Mouse (Mus musculus) layer of hippocampus, postnatal 10 days (tissue): ENCODE measurements around the gene Ctdspl. TPM values are rescaled to one million over a fixed set of nuclear protein-coding genes. Genes with fewer than 3 reads are reported as not detected.

ENCODE experiments used
- DNase-seq, 2 experiments: peaks; one replicate each; pipeline ENCODE4 v3.0.0; 2021; ENCODE audit warnings: low spot score in 2 of 2
- total RNA-seq, 2 experiments: library from RNA; stranded (reverse); gene quantifications; 2 replicates each; pipeline ENCODE4 v1.2.3; 2021

Gene Ctdspl
- total RNA-seq, 2 experiments from 2014 or later: 17.0 to 19.0 TPM

DNA sequence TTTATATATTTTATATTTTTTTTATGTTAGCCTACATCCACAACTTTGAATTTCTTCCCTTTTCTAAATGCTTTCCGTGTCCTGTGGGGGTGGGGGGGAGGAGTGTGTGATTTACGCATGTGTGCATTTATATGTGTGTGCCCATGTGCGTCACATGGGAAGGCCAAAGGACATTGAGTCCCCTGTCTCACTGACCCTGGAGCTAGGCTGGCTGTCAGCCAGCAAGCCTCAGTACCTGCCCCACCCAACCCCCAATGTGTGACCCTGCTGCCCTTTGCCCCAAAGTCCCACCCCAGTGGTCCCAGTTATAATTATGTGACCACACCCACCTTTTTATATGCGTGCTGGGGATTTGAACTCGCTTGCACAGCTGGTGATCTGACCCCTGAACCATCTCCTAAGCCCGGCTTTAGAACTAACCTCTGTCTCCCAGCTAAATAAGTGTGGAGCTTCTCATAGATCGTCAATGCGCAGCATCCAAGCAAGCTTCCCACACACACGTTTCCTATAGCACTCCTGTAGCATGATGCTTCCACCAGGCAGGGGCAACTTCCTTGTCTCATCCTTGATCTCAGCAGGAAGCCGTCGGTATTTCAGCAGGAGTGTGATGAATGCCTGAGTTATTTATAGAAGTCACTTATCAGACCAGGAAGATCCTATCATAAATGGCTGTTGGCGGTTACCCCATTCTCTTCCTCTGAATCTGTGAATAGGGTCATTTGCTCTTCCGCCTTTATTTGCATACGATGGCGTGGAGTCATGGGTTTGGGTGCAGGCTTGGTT lies 58.6 kb downstream of the Ctdspl start:
- no peak for DNase-seq

DNA sequence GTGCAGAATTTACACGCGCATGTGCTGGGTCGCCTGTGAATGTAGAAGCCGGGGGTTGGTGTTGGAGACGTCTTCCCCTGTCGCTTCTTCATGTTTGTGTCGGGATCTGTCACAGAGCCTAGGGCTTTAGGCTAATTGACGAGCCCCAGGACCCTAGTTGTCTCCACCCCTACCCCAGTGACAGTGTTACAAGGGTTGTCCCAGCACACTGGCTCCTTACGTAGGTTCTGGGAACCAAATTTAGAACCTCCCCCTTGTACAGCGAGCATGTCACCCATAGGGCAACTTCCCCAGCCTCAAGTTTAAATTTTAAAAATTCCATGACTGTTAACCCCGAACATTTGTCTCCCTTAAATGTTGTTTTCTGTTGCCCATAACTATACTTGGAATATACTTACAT lies 60.0 kb downstream of the Ctdspl start:
- no peak for DNase-seq

DNA sequence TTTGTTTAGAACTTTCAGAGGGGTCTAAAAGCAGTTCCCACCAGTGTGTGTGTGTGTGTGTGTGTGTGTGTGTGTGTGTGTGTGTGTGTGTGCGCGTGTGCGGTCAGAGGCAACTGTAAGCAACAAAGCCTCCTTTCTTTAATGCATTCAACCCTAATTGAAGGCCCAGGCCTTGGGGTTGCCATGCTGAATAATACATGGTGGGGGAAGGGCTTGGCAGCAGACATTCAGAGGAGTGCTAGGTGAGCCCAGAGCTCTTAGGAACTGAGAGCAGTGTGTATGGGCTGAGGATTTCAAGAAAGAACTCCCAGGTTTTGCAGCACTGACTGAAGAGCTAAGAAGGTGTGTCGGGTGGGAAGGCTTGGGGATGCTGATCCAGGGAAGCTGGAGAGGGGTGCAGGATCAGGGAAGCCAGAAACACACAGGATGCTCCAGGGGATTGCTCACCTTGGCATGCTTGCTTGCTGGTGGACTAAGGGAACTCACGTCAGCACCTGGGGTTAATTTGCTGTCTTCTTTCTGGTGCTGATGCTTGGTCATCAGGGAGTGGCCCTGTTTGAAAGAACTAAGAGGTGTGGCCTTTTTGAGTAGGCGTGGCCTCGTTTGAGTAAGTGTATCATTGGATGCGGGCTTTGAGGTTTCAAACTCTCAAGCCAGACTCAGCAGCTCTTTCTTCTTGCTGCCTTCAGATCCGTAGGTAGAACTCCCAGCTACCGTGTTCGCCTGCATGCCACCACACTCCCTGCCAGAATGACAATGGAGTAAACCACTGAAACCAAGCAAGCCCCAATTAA lies 62.7 kb downstream of the Ctdspl start:
- DNase-seq: no peak

GRCm38 (mm10) chr9:118990490-118990889 lies 64.2 kb downstream of the Ctdspl start:
- DNase-seq: no peak

GRCm38 (mm10) chr9:118991750-118992585 lies 65.7 kb downstream of the Ctdspl start:
- DNase-seq: no peak

GRCm38 (mm10) chr9:118992586-118992955 lies 66.3 kb downstream of the Ctdspl start:
- no peak for DNase-seq

GRCm38 (mm10) chr9:118994524-118995227 lies 68.4 kb downstream of the Ctdspl start:
- no peak for DNase-seq

DNA sequence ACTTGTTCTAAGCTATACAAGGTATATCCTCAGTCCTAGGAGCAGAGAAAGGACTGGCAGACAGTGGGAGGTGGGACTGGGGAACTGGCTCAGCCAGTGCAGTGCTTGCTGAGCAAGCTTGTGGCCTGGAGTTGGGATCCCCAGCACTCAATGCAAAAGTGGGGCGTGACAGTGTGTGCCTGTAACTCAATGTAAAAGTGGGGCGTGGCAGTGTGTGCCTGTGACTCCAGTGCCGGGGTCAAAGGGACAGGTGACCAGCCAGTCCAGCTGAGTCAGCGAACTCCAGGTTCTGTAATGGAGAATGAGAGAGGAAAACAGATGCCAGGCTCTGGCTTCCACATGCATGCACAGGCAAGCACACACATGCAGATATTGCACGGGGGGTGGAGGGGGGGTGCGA lies 69.3 kb downstream of the Ctdspl start:
- no peak for DNase-seq

GRCm38 (mm10) chr9:118997241-118997640 lies 71.0 kb downstream of the Ctdspl start:
- DNase-seq: no peak

- no peak for DNase-seq
These were observed 73.9 kb downstream of the Ctdspl start for GRCm38 (mm10) chr9:119000196-119000595.

DNA sequence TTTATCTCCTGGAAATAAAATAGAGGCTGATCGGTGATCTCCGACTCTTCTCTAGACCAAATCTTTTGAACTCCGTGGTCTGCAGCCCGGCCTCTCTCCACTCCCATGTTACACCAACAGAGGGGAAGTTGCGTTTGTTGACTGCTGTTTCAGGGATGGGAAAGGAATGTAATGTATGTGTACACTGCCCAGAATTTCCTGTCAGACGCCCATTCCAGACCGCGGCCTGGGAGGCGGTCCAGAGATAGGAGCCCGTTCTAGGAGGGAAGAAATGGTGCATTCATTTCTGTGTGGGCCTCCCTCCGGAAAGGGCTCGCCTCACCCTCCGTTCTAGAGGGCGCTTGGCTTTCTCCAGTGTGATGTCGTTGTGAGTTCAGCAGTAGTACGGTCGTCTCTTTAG lies 76.0 kb downstream of the Ctdspl start:
- DNase-seq: no peak

DNA sequence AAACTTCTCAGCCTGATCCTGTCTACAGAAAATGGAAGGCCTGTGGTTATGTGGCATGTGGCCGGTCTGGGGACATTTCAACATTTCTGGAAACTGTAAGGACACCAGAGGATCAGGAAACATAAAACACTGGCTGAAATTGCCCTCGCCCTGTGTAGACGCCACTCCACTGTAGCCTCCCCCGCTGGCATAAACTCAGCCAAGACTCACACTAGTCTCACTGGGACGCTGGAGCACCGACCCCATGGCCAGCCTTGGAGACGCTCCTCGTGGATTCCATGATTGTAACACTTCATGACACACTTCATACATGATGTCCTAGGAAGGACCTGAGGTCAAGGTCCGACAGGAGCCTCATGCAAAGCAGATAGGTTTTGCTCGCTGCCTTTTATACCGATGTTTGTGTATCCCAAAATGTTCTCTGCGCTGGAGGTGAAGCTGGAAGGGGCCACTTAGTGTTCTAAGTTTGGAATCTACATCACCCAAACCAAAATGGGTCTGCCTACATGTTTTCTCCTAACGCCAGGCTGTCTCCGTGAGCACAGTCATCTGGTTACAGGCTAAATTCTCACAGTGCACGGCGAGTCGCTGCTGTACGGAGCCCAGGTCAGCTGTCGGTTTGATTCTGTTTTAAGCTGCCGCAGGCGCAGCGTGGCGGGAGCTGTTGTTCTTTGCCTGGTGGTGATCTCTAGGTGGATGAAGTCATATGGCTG lies 77.9 kb downstream of the Ctdspl start:
- DNase-seq: no peak

DNA sequence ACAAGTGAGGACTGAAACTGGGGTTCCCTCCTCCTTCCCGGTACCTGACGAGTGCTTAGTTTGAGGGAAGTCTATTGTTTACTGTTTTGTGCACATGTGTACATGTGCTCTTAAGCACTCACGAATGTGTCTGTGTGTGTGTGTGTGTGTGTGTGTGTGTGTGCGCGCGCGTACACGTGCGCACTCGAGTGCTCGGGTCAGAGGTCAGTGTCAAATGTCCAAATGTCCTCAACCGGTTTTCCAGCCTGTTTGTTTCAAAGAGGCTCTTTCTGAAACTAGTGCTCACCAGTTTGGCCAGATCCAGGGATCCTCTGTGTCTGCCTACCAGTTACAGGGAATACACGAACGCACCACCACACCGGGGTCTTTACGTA lies 78.4 kb downstream of the Ctdspl start:
- DNase-seq: no peak

GRCm38 (mm10) chr9:119005303-119006029 lies 79.2 kb downstream of the Ctdspl start:
- DNase-seq: no peak

- DNase-seq: no peak
These were observed 81.0 kb downstream of the Ctdspl start for GRCm38 (mm10) chr9:119007266-119007665.

DNA sequence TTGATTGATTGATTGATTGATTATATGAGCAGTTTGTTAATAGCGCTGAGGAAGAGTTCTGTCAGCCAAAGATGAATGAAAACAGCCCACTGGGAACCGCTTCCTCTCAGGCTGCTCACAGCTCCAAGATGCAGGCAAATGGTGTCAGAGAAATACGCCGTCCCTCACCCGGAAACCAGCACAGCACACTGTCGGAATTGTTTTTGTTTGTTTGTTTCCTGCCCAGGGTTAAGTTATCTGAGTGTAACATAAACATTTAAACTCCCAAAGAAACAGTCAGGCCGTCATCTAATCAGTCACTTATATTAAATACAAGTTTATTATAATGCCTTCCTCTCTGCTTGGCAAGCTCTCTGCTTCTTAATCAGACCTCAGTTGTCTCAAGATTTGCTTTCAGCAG lies 82.6 kb downstream of the Ctdspl start:
- no peak for DNase-seq

DNA sequence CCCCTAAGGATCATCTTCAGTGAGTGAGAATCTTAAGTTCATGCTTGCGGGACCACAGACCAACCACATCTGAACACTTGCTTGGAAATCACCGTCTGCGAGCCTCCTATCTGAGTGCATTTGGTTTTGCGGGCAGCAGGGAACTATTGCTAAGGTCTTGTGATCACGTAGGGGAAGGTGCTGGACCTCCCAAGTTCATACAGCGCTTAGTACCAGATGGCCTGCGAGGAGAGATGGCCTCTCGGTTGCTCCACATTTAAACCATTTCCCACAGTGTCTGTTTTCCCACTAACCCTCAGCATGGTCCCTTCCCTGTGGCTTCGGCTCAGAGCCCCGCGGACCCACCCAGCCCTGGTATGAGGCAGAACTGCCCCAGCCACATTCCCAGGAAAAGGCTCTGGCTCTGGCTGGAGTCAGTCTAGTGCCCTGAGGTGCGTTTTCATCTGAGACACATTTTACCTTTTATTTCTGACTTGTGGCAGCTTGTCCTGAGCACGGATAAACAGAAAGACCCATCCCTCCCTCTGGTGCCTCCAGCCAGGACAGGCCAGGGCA lies 84.0 kb downstream of the Ctdspl start:
- no peak for DNase-seq

DNA sequence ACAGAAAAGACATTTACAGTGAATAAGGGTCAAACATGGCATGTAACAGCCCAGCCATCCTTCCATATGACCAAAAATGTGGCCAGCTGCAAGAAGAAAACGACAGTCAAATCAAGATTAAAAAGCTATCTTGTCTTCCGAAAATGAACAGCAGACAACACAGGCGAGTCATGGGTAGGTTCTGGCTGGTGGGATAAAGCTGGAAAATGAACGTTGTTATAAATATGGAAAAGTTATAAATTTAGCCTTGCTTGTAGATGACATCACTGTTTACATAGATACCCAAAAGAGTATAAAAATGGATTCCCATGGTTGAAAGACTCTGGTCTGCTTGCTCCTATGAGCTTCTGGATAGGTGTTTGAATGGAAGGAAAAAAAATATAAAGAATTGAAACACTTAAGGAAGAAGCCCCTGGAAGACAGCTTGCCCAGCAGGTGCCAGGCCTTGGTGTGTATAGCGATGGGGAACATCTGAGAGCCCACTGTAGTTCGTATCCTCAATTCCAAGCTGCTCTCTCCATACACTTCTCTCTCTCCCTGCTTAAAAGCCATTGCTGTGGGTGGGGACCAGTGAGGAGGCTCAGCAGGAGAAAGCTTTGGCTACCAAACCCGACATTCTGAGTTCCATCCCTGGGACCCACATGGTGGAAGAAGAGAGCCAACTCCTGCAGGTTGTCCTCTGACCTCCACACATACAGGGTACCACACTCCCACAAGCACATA lies 90.7 kb downstream of the Ctdspl start:
- DNase-seq: no peak

DNA sequence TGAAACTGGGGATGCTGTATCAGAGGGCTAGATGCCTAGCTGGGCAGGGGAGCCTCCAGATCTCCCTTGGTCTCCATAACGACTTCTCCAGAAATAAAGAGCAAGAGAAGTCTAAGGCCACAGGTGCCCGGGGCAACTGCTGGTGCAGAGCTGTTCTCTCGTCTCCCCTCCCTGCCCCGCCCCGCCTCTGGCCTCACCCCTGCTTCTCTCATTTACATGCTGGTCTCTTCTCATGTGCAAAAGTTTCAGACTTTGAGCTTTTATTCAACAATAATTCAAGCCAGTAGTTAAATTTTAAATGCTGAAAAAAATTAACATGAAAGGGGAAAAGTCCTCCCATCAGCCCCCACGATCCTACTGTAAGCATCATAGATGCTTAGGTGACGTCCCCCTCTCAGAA lies 95.5 kb downstream of the Ctdspl start:
- no peak for DNase-seq
